Mouse (Mus musculus) midbrain, postnatal 0 days (tissue): ENCODE measurements around the gene Ccnjl. TPM values are rescaled to one million over a fixed set of nuclear protein-coding genes. Genes with fewer than 3 reads are reported as not detected.

ENCODE experiments used
- ATAC-seq: fragments of 200-750 bp; cut with Nextera tagmentation; 2 replicates; pipeline ENCODE4 v1.8.0; 2017; ENCODE audit warnings: moderate number of reproducible peaks, mild to moderate bottlenecking, moderate TSS enrichment, moderate library complexity; ENCODE audit not compliant: low FRiP score
- DNase-seq: peaks from one replicate; pipeline ENCODE4 v3.0.0-alpha.2; 2015; ENCODE audit warnings: low spot score
- H3K27ac ChIP-seq: fragments of 300-500 bp; sonication (generic); 2 replicates; pipeline ENCODE4 v1.5.1; 2014; ENCODE audit warnings: low read depth, mild to moderate bottlenecking, low read length, mixed read lengths
- H3K27me3 ChIP-seq: fragments of 300-500 bp; sonication (generic); 2 replicates; pipeline ENCODE4 v1.6.1; 2014; ENCODE audit warnings: low read length, control low read depth, mixed read lengths; ENCODE audit not compliant: insufficient read depth
- H3K36me3 ChIP-seq: fragments of 300-500 bp; sonication (generic); 2 replicates; pipeline ENCODE4 v1.6.1; 2014; ENCODE audit warnings: low read length, control low read depth, mixed read lengths; ENCODE audit not compliant: insufficient read depth
- H3K4me1 ChIP-seq: fragments of 300-500 bp; sonication (generic); 2 replicates; pipeline ENCODE4 v1.6.1; 2014; ENCODE audit warnings: mild to moderate bottlenecking, control low read depth, antibody characterized with exemption, low read length, mixed read lengths; ENCODE audit not compliant: insufficient read depth
- H3K4me2 ChIP-seq: fragments of 300-500 bp; sonication (generic); 2 replicates; pipeline ENCODE4 v1.6.1; 2014; ENCODE audit warnings: low read depth, mild to moderate bottlenecking, low read length, mixed read lengths; ENCODE audit not compliant: poor library complexity, severe bottlenecking
- H3K4me3 ChIP-seq: fragments of 300-500 bp; sonication (generic); 2 replicates; pipeline ENCODE4 v1.5.1; 2014; ENCODE audit warnings: low read depth, mild to moderate bottlenecking, low read length, moderate library complexity
- H3K9ac ChIP-seq: fragments of 300-500 bp; sonication (generic); replicated peaks from 2 replicates; pipeline ENCODE4 v1.6.1; 2014; ENCODE audit warnings: mild to moderate bottlenecking, low read length, moderate library complexity, mixed read lengths; ENCODE audit not compliant: poor library complexity, severe bottlenecking
- H3K9me3 ChIP-seq: fragments of 300-500 bp; sonication (generic); 2 replicates; pipeline ENCODE4 v1.6.1; 2016; ENCODE audit warnings: low read length, control low read depth
- CTCF ChIP-seq: IDR thresholded peaks from 2 replicates; pipeline ENCODE4 v1.5.1; 2016; ENCODE audit warnings: antibody characterized with exemption, mild to moderate bottlenecking
- WGBS: fragments of 180-500 bp; shearing (Covaris S2); extraction: QIAGEN DNeasy Blood & Tissue Kit; methylation state at CpG from one replicate; pipeline ENCODE4 v1.1.7; 2014; 5-methylcytosine and 5-hydroxymethylcytosine counted together
- polyA plus RNA-seq: library from polyadenylated mRNA; unstranded; fragments of >200 nt; fragmentation: Nextera tagmentation; extraction: Ambion mirVana; gene quantifications from 2 replicates; pipeline ENCODE4 v1.2.1, GENCODE M21; 2015
- total RNA-seq: library from RNA; depleted of rRNA; stranded (reverse); fragments of >200 nt; gene quantifications from 2 replicates; pipeline ENCODE4 v1.2.3, GENCODE M21; 2014

Ccnjl gene
- total and polyA plus RNA-seq, 2 experiments from 2014 or later = 2.2 to 3.1 TPM

DNA sequence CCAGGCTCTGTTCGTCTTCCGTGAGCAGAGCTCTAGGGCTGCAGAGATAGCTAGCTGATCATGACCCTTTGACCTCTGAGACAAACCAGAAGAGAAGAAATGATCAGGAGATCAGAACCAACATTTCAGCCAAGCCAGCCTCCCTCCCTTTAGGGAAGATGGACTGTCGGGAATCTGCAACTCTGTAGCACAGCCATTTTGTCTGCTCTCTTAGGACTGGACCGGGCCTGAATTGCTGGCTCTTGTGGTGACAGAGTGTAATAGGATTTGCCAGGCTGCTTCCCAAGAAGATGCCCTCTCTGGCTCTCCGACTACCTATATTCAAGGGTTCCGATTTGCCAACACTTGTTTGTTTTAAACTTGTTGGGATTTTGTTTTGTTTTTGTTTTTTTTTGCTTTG lies 24.1 kb downstream of the Ccnjl start:
- WGBS = 62% methylated on average over 6 of the region's 6 CpGs
- Histone ChIP-seq H3K9ac (no peak overlapping the region), H3K9me3 (no peaks in the 10 kb centered on the region), H3K4me2 (no peak overlapping the region), H3K4me3 (no peak overlapping the region), H3K4me1 (no peaks in the 10 kb centered on the region), H3K27ac (no peak overlapping the region), H3K27me3 (no peaks in the 10 kb centered on the region), H3K36me3 (no peaks in the 10 kb centered on the region)
- DNase-seq (no peak), ATAC-seq (no peak)
- no peak for TF ChIP-seq CTCF

DNA sequence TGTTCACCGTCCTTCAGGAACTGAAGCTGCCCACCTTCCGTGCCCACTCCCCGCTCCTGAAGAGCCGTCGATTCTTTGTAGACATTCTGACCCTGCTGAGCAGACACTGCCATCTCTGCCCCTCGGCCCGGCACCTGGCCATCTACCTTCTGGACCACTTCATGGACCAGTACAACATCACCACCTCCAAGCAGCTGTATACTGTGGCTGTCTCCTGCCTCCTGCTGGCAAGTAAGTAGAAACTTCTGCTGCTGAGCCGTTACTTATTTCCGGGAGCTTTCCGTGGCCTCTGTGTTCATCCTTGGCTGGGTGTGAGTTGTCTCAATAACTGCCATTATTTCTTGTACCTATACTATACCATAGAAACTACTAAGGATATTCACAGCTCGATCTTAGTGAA lies 28.0 kb downstream of the Ccnjl start:
- H3K4me2 ChIP-seq = no peak overlapping the region
- H3K27ac ChIP-seq = no peak overlapping the region
- H3K4me1 ChIP-seq = no peaks in the 10 kb centered on the region
- peaks cover 3% of the 10 kb centered on the region; the same call in 1 of the 2 replicates for H3K36me3 ChIP-seq
- 91% methylated on average over 11 of the region's 11 CpGs for WGBS
- H3K9me3 ChIP-seq = no peaks in the 10 kb centered on the region
- DNase-seq (no peak), ATAC-seq (no peak)
- peak; percentile 41 for TF ChIP-seq CTCF
- no peak overlapping the region for H3K4me3 ChIP-seq
- H3K9ac ChIP-seq = no peak overlapping the region
- no peaks in the 10 kb centered on the region for H3K27me3 ChIP-seq

DNA sequence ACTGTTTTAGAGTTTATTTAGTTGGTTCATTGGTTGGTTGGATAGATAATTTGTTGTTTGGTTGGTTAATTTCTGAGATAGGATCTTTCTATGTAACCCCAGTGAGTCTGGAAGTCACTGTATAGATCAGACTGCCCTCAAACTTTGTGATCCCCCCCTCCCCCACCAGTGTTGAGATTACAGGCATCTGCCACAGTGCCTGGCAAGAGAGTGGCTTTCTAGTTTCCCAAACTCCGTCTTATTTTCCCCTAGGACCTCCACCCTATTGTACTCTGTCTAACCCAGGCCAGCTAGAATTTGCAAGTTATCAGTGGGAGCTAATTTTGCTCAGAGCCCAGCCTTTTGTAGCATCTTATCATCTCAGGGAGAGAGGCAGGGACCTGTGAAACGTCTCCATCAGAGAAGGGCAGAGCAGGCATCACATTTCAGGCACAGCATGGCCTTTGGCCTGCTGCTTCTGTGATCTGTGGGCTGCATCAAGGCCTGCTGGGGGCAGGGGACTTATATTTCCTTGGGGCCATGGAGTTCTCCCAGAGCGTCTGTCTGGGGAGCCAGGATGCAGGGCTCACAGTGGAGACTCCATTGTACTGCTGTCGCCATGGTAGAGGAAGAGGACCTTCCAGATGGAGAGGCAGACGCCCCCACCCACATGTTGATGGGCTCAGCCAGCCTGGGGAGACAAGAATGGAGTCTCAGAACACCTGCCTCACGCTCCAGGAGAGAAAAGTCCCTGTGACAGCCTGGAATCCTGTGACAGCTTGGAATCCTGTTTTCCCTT lies 31.1 kb downstream of the Ccnjl start:
- Histone ChIP-seq H3K27me3 (no peaks in the 10 kb centered on the region), H3K9me3 (no peaks in the 10 kb centered on the region), H3K36me3 (peaks cover 3% of the 10 kb centered on the region; the same call in 1 of the 2 replicates), H3K4me1 (no peaks in the 10 kb centered on the region), H3K4me3 (no peak overlapping the region), H3K9ac (no peak overlapping the region), H3K27ac (no peak overlapping the region), H3K4me2 (no peak overlapping the region)
- no peak for TF ChIP-seq CTCF
- no peak for DNase-seq
- 10% methylated on average over 5 of the region's 6 CpGs for WGBS
- ATAC-seq = no peak; the same call in 1 of the 2 replicates

DNA sequence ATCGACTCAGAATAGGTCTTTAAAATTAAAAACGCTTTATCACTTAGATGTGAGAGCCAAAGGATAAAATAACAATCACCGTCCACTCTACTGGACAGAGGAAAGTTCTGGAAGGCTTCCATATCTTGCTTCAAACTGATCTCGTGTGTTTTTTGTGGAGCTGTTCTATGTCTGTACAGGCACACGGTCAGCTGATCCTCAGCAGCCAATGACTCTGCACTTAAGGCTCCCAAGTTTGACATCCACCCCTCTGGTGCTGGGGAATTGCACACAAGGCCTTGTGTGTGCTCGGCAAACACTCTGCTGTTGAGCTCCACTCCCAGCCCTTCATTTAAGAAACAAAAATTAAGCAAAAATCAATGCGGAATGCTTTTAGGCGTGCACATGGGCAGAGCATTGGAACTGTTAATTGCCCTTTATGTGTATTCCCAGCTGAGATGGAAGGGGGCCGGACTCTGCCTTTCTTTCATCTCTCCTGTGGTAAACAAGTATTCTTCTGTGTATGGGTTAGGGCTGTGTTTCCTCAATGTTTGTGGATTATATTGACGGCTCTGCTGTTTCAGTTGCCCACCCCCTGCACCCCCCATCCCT lies 35.2 kb downstream of the Ccnjl start:
- Histone ChIP-seq H3K4me2 (no peak overlapping the region), H3K36me3 (no peaks in the 10 kb centered on the region), H3K9ac (no peak overlapping the region), H3K27ac (no peak overlapping the region), H3K27me3 (no peaks in the 10 kb centered on the region), H3K4me3 (no peak overlapping the region), H3K9me3 (no peaks in the 10 kb centered on the region), H3K4me1 (no peaks in the 10 kb centered on the region)
- no peak for TF ChIP-seq CTCF
- DNase-seq (no peak), ATAC-seq (0 out of 2 replicates have a peak, but pooled peaks have one; percentile 44)
- WGBS = 54% methylated on average over 10 of the region's 10 CpGs

DNA sequence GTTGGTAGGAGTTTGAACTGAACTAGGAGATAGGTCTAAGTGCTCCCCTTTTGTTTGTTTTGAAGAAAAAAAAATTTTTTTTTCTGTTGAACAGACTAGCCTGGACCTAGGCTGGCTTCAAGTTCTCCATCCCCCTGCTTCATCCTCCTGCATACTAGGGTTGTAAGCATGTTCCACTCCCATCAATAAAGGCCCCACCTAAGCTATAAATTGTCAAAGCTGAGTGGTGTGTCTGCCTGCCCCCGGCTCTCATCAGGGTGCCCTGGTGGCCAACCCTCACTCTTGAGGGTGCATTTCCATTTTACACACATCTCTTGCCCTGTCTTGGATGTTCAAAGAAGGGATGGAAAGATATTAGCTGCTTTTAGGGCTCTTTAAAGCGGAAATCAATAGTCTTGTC lies 36.8 kb downstream of the Ccnjl start:
- H3K36me3 ChIP-seq = no peaks in the 10 kb centered on the region
- no peak overlapping the region for H3K9ac ChIP-seq
- H3K27ac ChIP-seq = no peak overlapping the region
- H3K9me3 ChIP-seq = no peaks in the 10 kb centered on the region
- H3K27me3 ChIP-seq = no peaks in the 10 kb centered on the region
- H3K4me1 ChIP-seq = no peaks in the 10 kb centered on the region
- no peak for TF ChIP-seq CTCF
- H3K4me3 ChIP-seq = no peak overlapping the region
- no peak for DNase-seq
- H3K4me2 ChIP-seq = peak overlapping the region; percentile 20; the same call in 1 of the 2 replicates
- WGBS = 27% methylated on average over 2 of the region's 2 CpGs
- ATAC-seq = no peak

DNA sequence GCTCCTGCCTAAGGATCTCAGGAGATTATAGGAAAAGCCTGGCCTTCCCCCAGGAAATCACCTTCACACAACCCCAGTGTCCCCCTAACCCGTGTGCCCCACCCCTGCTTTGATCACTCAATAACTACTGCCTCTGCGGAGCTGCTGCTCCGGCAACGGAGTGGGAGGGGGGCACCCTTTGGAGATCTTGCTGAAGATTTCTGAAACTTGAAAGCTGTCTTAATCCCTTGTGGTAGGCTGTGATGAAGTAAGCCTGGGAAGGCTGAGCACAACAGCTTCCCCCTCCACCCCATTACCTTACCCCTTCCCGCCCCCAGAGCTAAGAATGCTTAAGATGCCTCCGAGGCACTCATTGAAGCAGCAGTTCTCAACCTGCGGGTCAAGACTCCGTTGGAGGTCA lies 37.3 kb downstream of the Ccnjl start:
- Histone ChIP-seq H3K27me3 (no peaks in the 10 kb centered on the region), H3K4me2 (peak overlapping the region; percentile 20), H3K27ac (no peak overlapping the region), H3K9ac (no peak overlapping the region), H3K4me3 (no peak overlapping the region), H3K36me3 (no peaks in the 10 kb centered on the region), H3K9me3 (no peaks in the 10 kb centered on the region), H3K4me1 (no peaks in the 10 kb centered on the region)
- DNase-seq = no peak
- no peak for TF ChIP-seq CTCF
- no peak for ATAC-seq
- 11% methylated on average over 8 of the region's 8 CpGs for WGBS
